Mouse (Mus musculus): Measurements from ENCODE around the gene Tubb2b.

The Tubb2b gene

GRCm38 (mm10) chr13:34128276-34129114, 1.8 kb downstream of the Tubb2b start:
- CTCF ChIA-PET: interaction anchor here in 2 of 4 experiments (1.1 to 1.9 kb wide), 5 partner anchors 25 to 91 kb away, joined by 3 to 8 read pairs (median 4); partner anchors contain the start of gene Bphl (in 1 of the 2)
- POLR2A ChIA-PET: interaction anchor here (0.5 to 13.7 kb wide), 71 partner anchors 10 to 1641 kb away, joined by 3 to 643 read pairs (median 11); partner anchors contain the start of genes Bphl (in 4 of the 4), Serpinb6a (in 3 of the 4), Psmg4 (in 2 of the 4) and Ripk1 (in 2 of the 4)

GRCm38 (mm10) chr13:34125711-34126110, 4.6 kb downstream of the Tubb2b start:
- CTCF ChIA-PET: interaction anchor here in 2 of 4 experiments (0.5 to 0.6 kb wide), 2 partner anchors 29 to 81 kb away, joined by 3 to 8 read pairs; no protein-coding TSS in a partner anchor
- POLR2A ChIA-PET: interaction anchor here in 3 of 4 experiments (0.9 to 13.7 kb wide), 9 partner anchors 9 to 220 kb away, joined by 3 to 456 read pairs (median 4); partner anchors contain the start of genes Bphl (in 1 of the 3) and Serpinb6c (in 1 of the 3)

GRCm38 (mm10) chr13:34120536-34120935, 9.7 kb downstream of the Tubb2b start:
- POLR2A ChIA-PET: interaction anchor here in 3 of 4 experiments (0.6 to 16.0 kb wide), 14 partner anchors 8 to 49 kb away, joined by 3 to 643 read pairs (median 4); partner anchors contain the start of gene Tubb2b (in 2 of the 3)

GRCm38 (mm10) chr13:34119406-34119805, 10.9 kb downstream of the Tubb2b start:
- CTCF ChIA-PET: no interaction called here
- POLR2A ChIA-PET: interaction anchor here in 3 of 4 experiments (1.1 to 16.0 kb wide), 7 partner anchors 9 to 33 kb away, joined by 3 to 643 read pairs (median 9); partner anchors contain the start of gene Tubb2b (in 3 of the 3)

More at GRCm38 (mm10) chr13:34120536-34120935, 9.7 kb downstream of the Tubb2b start:
- CTCF ChIA-PET: interaction anchor here in 1 of 4 experiments (0.7 kb wide), 1 partner anchor 11 kb away, joined by 3 read pairs; no protein-coding TSS in a partner anchor

GRCm38 (mm10) chr13:34118816-34119215, 11.4 kb downstream of the Tubb2b start:
- ChIA-PET POLR2A (interaction anchor here in 3 of 4 experiments (0.9 to 16.0 kb wide), 7 partner anchors 9 to 23 kb away, joined by 3 to 643 read pairs (median 9); partner anchors contain the start of gene Tubb2b (in 3 of the 3)), CTCF (no interaction called here)

- POLR2A ChIA-PET: interaction anchor here (0.8 to 16.0 kb wide), 8 partner anchors 12 to 64 kb away, joined by 3 to 643 read pairs (median 10); partner anchors contain the start of gene Tubb2b (in 4 of the 4)
Observed at GRCm38 (mm10) chr13:34116508-34116907, 13.8 kb downstream of the Tubb2b start.

GRCm38 (mm10) chr13:34114654-34115053, 15.6 kb downstream of the Tubb2b start:
- ChIA-PET POLR2A (interaction anchor here (0.6 to 16.0 kb wide), 10 partner anchors 11 to 346 kb away, joined by 3 to 643 read pairs (median 4); partner anchors contain the start of gene Tubb2b (in 4 of the 4)), CTCF (no interaction called here)

More at GRCm38 (mm10) chr13:34116508-34116907, 13.8 kb downstream of the Tubb2b start:
- CTCF ChIA-PET: no interaction called here

GRCm38 (mm10) chr13:34113086-34113485, 17.2 kb downstream of the Tubb2b start:
- ChIA-PET POLR2A (interaction anchor here in 3 of 4 experiments (0.5 to 16.0 kb wide), 7 partner anchors 8 to 235 kb away, joined by 3 to 643 read pairs (median 53); partner anchors contain the start of gene Tubb2b (in 3 of the 3)), CTCF (no interaction called here)

GRCm38 (mm10) chr13:34112369-34113081, 17.7 kb downstream of the Tubb2b start:
- CTCF ChIA-PET: no interaction called here
- POLR2A ChIA-PET: interaction anchor here in 3 of 4 experiments (0.6 to 16.0 kb wide), 10 partner anchors 8 to 50 kb away, joined by 3 to 643 read pairs (median 45); partner anchors contain the start of genes Tubb2b (in 3 of the 3) and Psmg4 (in 2 of the 3)

GRCm38 (mm10) chr13:34111878-34112277, 18.4 kb downstream of the Tubb2b start:
- CTCF ChIA-PET: no interaction called here
- POLR2A ChIA-PET: interaction anchor here (0.6 to 16.0 kb wide), 17 partner anchors 9 to 117 kb away, joined by 3 to 643 read pairs (median 33); partner anchors contain the start of genes Tubb2b (in 4 of the 4) and Psmg4 (in 2 of the 4)

GRCm38 (mm10) chr13:34111019-34111418, 19.2 kb downstream of the Tubb2b start:
- CTCF ChIA-PET: interaction anchor here in 3 of 4 experiments (0.5 to 0.9 kb wide), 3 partner anchors 20 to 43 kb away, joined by 3 to 4 read pairs (median 3); no protein-coding TSS in a partner anchor

GRCm38 (mm10) chr13:34109677-34110058, 20.6 kb downstream of the Tubb2b start:
- POLR2A ChIA-PET: interaction anchor here (0.6 to 16.0 kb wide), 64 partner anchors 8 to 351 kb away, joined by 3 to 643 read pairs (median 6); partner anchors contain the start of genes Tubb2b (in 4 of the 4), Bphl (in 3 of the 4), Psmg4 (in 3 of the 4) and Ripk1 (in 2 of the 4)
- CTCF ChIA-PET: interaction anchor here in 2 of 4 experiments (0.6 to 1.6 kb wide), 5 partner anchors 20 to 115 kb away, joined by 3 to 6 read pairs (median 3); partner anchors contain the start of gene Tubb2b (in 1 of the 2)

More at GRCm38 (mm10) chr13:34111019-34111418, 19.2 kb downstream of the Tubb2b start:
- POLR2A ChIA-PET: interaction anchor here (0.5 to 16.0 kb wide), 38 partner anchors 8 to 1309 kb away, joined by 3 to 643 read pairs (median 8); partner anchors contain the start of genes Tubb2b (in 4 of the 4), Bphl (in 3 of the 4), Psmg4 (in 2 of the 4) and Ripk1 (in 1 of the 4)

- POLR2A ChIA-PET: interaction anchor here (0.6 to 16.0 kb wide), 63 partner anchors 8 to 1631 kb away, joined by 3 to 643 read pairs (median 6); partner anchors contain the start of genes Tubb2b (in 4 of the 4), Bphl (in 3 of the 4), Psmg4 (in 2 of the 4) and Ripk1 (in 2 of the 4)
Observed at GRCm38 (mm10) chr13:34109035-34109676, 21.1 kb downstream of the Tubb2b start.

GRCm38 (mm10) chr13:34106999-34107398, 23.3 kb downstream of the Tubb2b start:
- CTCF ChIA-PET: no interaction called here
- POLR2A ChIA-PET: interaction anchor here in 2 of 4 experiments (0.8 to 1.7 kb wide), 4 partner anchors 22 to 43 kb away, joined by 3 to 9 read pairs (median 5); partner anchors contain the start of gene Tubb2b (in 2 of the 2)

More at GRCm38 (mm10) chr13:34109035-34109676, 21.1 kb downstream of the Tubb2b start:
- CTCF ChIA-PET: interaction anchor here in 2 of 4 experiments (0.6 to 1.6 kb wide), 5 partner anchors 20 to 114 kb away, joined by 3 to 6 read pairs (median 3); partner anchors contain the start of gene Tubb2b (in 1 of the 2)

GRCm38 (mm10) chr13:34106256-34106655, 24.0 kb downstream of the Tubb2b start:
- POLR2A ChIA-PET: interaction anchor here in 2 of 4 experiments (0.6 to 1.7 kb wide), 4 partner anchors 23 to 68 kb away, joined by 3 to 9 read pairs (median 5); partner anchors contain the start of gene Tubb2b (in 2 of the 2)
- CTCF ChIA-PET: no interaction called here

- CTCF ChIA-PET: no interaction called here
Observed at GRCm38 (mm10) chr13:34105364-34105763, 24.9 kb downstream of the Tubb2b start.

More at GRCm38 (mm10) chr13:34105364-34105763, 24.9 kb downstream of the Tubb2b start:
- POLR2A ChIA-PET: no interaction called here

Data from embryonic stem cell, embryonic (primary cell).